Mouse (Mus musculus): ENCODE data around the gene Dand5.

DNA sequence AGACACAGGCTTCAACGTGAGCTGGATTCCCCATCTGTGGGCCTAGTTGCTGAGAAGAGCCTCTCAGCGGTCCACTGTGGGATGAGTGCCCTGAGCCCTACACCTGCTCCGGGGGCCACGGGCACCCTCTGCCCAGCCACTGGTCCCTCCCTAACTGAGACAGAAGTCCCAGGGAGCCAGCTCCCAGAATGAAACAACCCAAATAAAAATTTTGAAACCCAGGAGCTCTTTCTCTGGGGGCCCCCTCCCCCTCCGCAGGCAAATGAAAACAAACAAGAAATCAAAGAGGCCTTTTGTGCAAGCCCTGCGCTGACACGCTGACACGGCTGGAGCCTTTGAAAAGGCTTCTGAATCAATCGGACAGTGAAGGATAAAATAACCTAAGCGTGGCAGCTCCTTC, 57.0 kb downstream of the Dand5 start:
- TF ChIP-seq POLR2A (IDR thresholded peaks at IDR 0.05; ENCODE audit: control insufficient read depth, extremely low read depth, insufficient read depth, low read length, poor library complexity) (no peak), CTCF (IDR thresholded peaks at IDR 0.05; ENCODE audit: borderline replicate concordance, control insufficient read depth, extremely low read depth, insufficient read depth, low read length, poor library complexity) (no peak)
